Mouse (Mus musculus) urinary bladder, postnatal 4 days (tissue): ENCODE measurements around the gene Fibcd1.

Experiments used
- DNase-seq, 2 experiments: peaks; one replicate each; pipeline ENCODE4 v3.0.0; 2021 to 2022; ENCODE audit warnings: low spot score in 2 of 2

The Fibcd1 gene

GRCm38 (mm10) chr2:31858500-31858899, 12.7 kb upstream of the Fibcd1 start:
- DNase-seq = no peak

GRCm38 (mm10) chr2:31857180-31857579, 11.4 kb upstream of the Fibcd1 start:
- DNase-seq = no peak

- DNase-seq = no peak
Measured at GRCm38 (mm10) chr2:31855991-31856390, 10.2 kb upstream of the Fibcd1 start.

GRCm38 (mm10) chr2:31850141-31850540, 4.3 kb upstream of the Fibcd1 start:
- no peak for DNase-seq

GRCm38 (mm10) chr2:31847908-31848307, 2.1 kb upstream of the Fibcd1 start:
- DNase-seq = no peak

GRCm38 (mm10) chr2:31846692-31847660, 1.2 kb upstream of the Fibcd1 start:
- DNase-seq = no peak

- no peak for DNase-seq
Measured at GRCm38 (mm10) chr2:31845512-31845895, 301 bp downstream of the Fibcd1 start.

GRCm38 (mm10) chr2:31844729-31845136, 1.1 kb downstream of the Fibcd1 start:
- DNase-seq = no peak

- DNase-seq = no peak
Measured at GRCm38 (mm10) chr2:31838868-31839267, 6.9 kb downstream of the Fibcd1 start.

GRCm38 (mm10) chr2:31836985-31837384, 8.8 kb downstream of the Fibcd1 start:
- no peak for DNase-seq

- no peak for DNase-seq
Measured at GRCm38 (mm10) chr2:31836091-31836490, 9.7 kb downstream of the Fibcd1 start.

GRCm38 (mm10) chr2:31828311-31828825, 17.4 kb downstream of the Fibcd1 start:
- DNase-seq = no peak

- DNase-seq = no peak
Measured at GRCm38 (mm10) chr2:31827877-31828276, 17.9 kb downstream of the Fibcd1 start.

- no peak for DNase-seq
Measured at GRCm38 (mm10) chr2:31826094-31827085, 19.4 kb downstream of the Fibcd1 start.

- DNase-seq = no peak
Measured at GRCm38 (mm10) chr2:31825469-31825911, 20.3 kb downstream of the Fibcd1 start.

- no peak for DNase-seq
Measured at GRCm38 (mm10) chr2:31823933-31824730, 21.7 kb downstream of the Fibcd1 start.

GRCm38 (mm10) chr2:31822524-31823371, 23.1 kb downstream of the Fibcd1 start:
- DNase-seq = no peak

- peak in 1 of 2 experiments; percentile 74 for DNase-seq
Measured at GRCm38 (mm10) chr2:31815367-31815766, 30.4 kb downstream of the Fibcd1 start.

GRCm38 (mm10) chr2:31814699-31815098, 31.1 kb downstream of the Fibcd1 start:
- no peak for DNase-seq

- no peak for DNase-seq
Measured at GRCm38 (mm10) chr2:31813641-31814040, 32.2 kb downstream of the Fibcd1 start.
